Mouse (Mus musculus): ENCODE results near the gene Gm21852. TPM values are rescaled to one million over a fixed set of nuclear protein-coding genes. Genes with fewer than 3 reads are reported as not detected.

The Gm21852 gene
- polyA plus RNA-seq (2021; fragmentation: Nextera tagmentation) = not detected in 2 replicates
- long read RNA-seq, experiment 1 = 0 reads
- long read RNA-seq, experiment 2 = 0 reads

DNA sequence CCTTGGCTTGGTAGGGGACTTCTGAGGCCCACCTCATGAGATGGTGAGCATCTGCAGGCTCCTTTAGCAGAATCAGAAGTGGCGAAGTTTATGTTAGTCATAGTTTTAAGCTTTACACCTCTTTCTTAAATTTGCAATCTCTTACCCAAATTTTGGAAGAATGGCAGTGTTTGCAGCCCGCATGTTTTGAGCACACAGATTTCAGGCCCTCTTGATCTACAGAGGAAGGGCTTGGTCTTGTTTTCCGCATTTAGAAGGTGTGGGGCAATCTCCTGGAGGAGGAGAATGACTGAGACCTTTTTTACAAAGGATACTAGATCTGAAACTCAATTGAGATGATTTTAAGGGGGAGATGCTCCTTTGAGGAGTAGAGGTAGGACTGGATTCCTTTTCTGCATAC, at the start of gene Gm21852:
TSS of gene Gm21852 (minus strand) at position 101 of the 400 bp plus-strand sequence.

Other genes with a start within 250 kb of the Gm21852 start
- gene Gm21797, start 123.8 kb upstream of the Gm21852 start, polyA plus RNA-seq (2021; fragmentation: Nextera tagmentation) = not detected in 2 replicates
- not detected in 2 replicates for gene Gm20795, start 152.9 kb upstream of the Gm21852 start, polyA plus RNA-seq (2021; fragmentation: Nextera tagmentation)